Mouse (Mus musculus): Measurements from ENCODE around the gene Fhit.
"Not testable (repeated sequence)": the region's sequence is repeated elsewhere in the genome, so short reads cannot be mapped to it uniquely, and the experiment has no call there.

Fhit gene

GRCm38 (mm10) chr14:9990677-9991076 is 1171.2 kb downstream of the Fhit start:
- DNase-seq (ENCODE audit: low spot score in 2 of 2), result no peak

- no peak for DNase-seq (ENCODE audit: low spot score in 2 of 2)
Observed at GRCm38 (mm10) chr14:9976934-9977510, 1184.8 kb downstream of the Fhit start.

- DNase-seq (ENCODE audit: low spot score in 2 of 2), result no peak
Observed at GRCm38 (mm10) chr14:9974402-9974801, 1187.4 kb downstream of the Fhit start.

- DNase-seq (ENCODE audit: low spot score in 2 of 2), result no peak
Observed at GRCm38 (mm10) chr14:9963853-9964252, 1198.0 kb downstream of the Fhit start.

- no peak for DNase-seq (ENCODE audit: low spot score in 2 of 2)
Observed at GRCm38 (mm10) chr14:9960396-9960795, 1201.4 kb downstream of the Fhit start.

GRCm38 (mm10) chr14:9899494-9899893 is 1262.3 kb downstream of the Fhit start:
- no peak for DNase-seq (ENCODE audit: low spot score in 2 of 2)

- DNase-seq (ENCODE audit: low spot score in 2 of 2), result no peak
Observed at GRCm38 (mm10) chr14:9896556-9896955, 1265.3 kb downstream of the Fhit start.

GRCm38 (mm10) chr14:9852041-9852440 is 1309.8 kb downstream of the Fhit start:
- DNase-seq (ENCODE audit: low spot score in 2 of 2), result no peak

- DNase-seq (ENCODE audit: low spot score in 2 of 2), result no peak
Observed at GRCm38 (mm10) chr14:9832290-9832689, 1329.5 kb downstream of the Fhit start.

- not testable (repeated sequence) for DNase-seq (ENCODE audit: low spot score in 2 of 2)
Observed at GRCm38 (mm10) chr14:9828699-9829240, 1333.1 kb downstream of the Fhit start.

- DNase-seq (ENCODE audit: low spot score in 2 of 2), result no peak
Observed at GRCm38 (mm10) chr14:9815963-9816362, 1345.9 kb downstream of the Fhit start.

GRCm38 (mm10) chr14:9811847-9812321 is 1350.0 kb downstream of the Fhit start:
- DNase-seq (ENCODE audit: low spot score in 2 of 2), result peak in 1 of 2 experiments; percentile 5

- DNase-seq (ENCODE audit: low spot score in 2 of 2), result no peak
Observed at GRCm38 (mm10) chr14:9811177-9811846, 1350.5 kb downstream of the Fhit start.

GRCm38 (mm10) chr14:9793403-9793802 is 1368.4 kb downstream of the Fhit start:
- no peak for DNase-seq (ENCODE audit: low spot score in 2 of 2)

GRCm38 (mm10) chr14:9788402-9788950 is 1373.4 kb downstream of the Fhit start:
- no peak for DNase-seq (ENCODE audit: low spot score in 2 of 2)

GRCm38 (mm10) chr14:9787389-9787788 is 1374.4 kb downstream of the Fhit start:
- DNase-seq (ENCODE audit: low spot score in 2 of 2), result no peak

- no peak for DNase-seq (ENCODE audit: low spot score in 2 of 2)
Observed at GRCm38 (mm10) chr14:9785861-9786260, 1376.0 kb downstream of the Fhit start.

GRCm38 (mm10) chr14:9751341-9751740 is 1410.5 kb downstream of the Fhit start:
- DNase-seq (ENCODE audit: low spot score in 2 of 2), result no peak

- no peak for DNase-seq (ENCODE audit: low spot score in 2 of 2)
Observed at GRCm38 (mm10) chr14:9748709-9749108, 1413.1 kb downstream of the Fhit start.

GRCm38 (mm10) chr14:9721917-9722472 is 1439.8 kb downstream of the Fhit start:
- no peak for DNase-seq (ENCODE audit: low spot score in 2 of 2)

- DNase-seq (ENCODE audit: low spot score in 2 of 2), result no peak
Observed at GRCm38 (mm10) chr14:9698621-9699020, 1463.2 kb downstream of the Fhit start.

GRCm38 (mm10) chr14:9697101-9697500 is 1464.7 kb downstream of the Fhit start:
- no peak for DNase-seq (ENCODE audit: low spot score in 2 of 2)

- no peak for DNase-seq (ENCODE audit: low spot score in 2 of 2)
Observed at GRCm38 (mm10) chr14:9696004-9696403, 1465.8 kb downstream of the Fhit start.

Data from frontal cortex, postnatal 10 days (tissue).